Mouse (Mus musculus) layer of hippocampus, adult 2 months (tissue): ENCODE data around the gene Prdm16. TPM values are rescaled to one million over a fixed set of nuclear protein-coding genes. Genes with fewer than 3 reads are reported as not detected.

Experiments used
- DNase-seq, 2 experiments: peaks; one replicate each; pipeline ENCODE4 v3.0.0; 2022; ENCODE audit warnings: low spot score in 2 of 2
- H3K27ac ChIP-seq: fragments of 200-600 bp; 2 replicates; pipeline ENCODE4 v1.8.1; 2022
- H3K4me3 ChIP-seq: fragments of 200-600 bp; 2 replicates; pipeline ENCODE4 v1.8.1; 2022; ENCODE audit warnings: mild to moderate bottlenecking
- CTCF ChIP-seq: fragments of 200-600 bp; conservative IDR thresholded peaks from 2 replicates; pipeline ENCODE4 v1.8.1; 2022; ENCODE audit warnings: antibody characterized with exemption, mild to moderate bottlenecking, moderate library complexity
- total RNA-seq, 2 experiments: library from RNA; stranded (reverse); gene quantifications; 2 replicates each; pipeline ENCODE4 v1.2.3; 2021

Gene Prdm16
- total RNA-seq, 2 experiments from 2014 or later, result 10.8 to 11.5 TPM

GRCm38 (mm10) chr4:154371542-154372247 lies 265.0 kb downstream of the Prdm16 start:
- Histone ChIP-seq H3K27ac (no peak overlapping the region), H3K4me3 (no peak overlapping the region)
- no peak for DNase-seq
- no peak for TF ChIP-seq CTCF

GRCm38 (mm10) chr4:154370841-154371240 lies 265.8 kb downstream of the Prdm16 start:
- H3K4me3 ChIP-seq, result no peak overlapping the region
- H3K27ac ChIP-seq, result peak overlapping the region; percentile 29; the same call in 1 of the 2 replicates
- DNase-seq, result no peak
- TF ChIP-seq CTCF, result no peak

- DNase-seq, result no peak
- H3K4me3 ChIP-seq, result no peak overlapping the region
- no peak overlapping the region for H3K27ac ChIP-seq
- no peak for TF ChIP-seq CTCF
Measured at GRCm38 (mm10) chr4:154369089-154369488, 267.6 kb downstream of the Prdm16 start.

- DNase-seq, result no peak
- Histone ChIP-seq H3K4me3 (no peak overlapping the region), H3K27ac (no peak overlapping the region)
- TF ChIP-seq CTCF, result peak; percentile 38; the same call in 1 of the 2 replicates
Measured at GRCm38 (mm10) chr4:154366836-154367235, 269.8 kb downstream of the Prdm16 start.

GRCm38 (mm10) chr4:154364752-154365151 lies 271.9 kb downstream of the Prdm16 start:
- no peak for TF ChIP-seq CTCF
- no peak overlapping the region for H3K4me3 ChIP-seq
- no peak for DNase-seq

GRCm38 (mm10) chr4:154360850-154361249 lies 275.8 kb downstream of the Prdm16 start:
- H3K27ac ChIP-seq, result no peak overlapping the region
- no peak overlapping the region for H3K4me3 ChIP-seq
- no peak for TF ChIP-seq CTCF
- DNase-seq, result no peak

More at GRCm38 (mm10) chr4:154364752-154365151, 271.9 kb downstream of the Prdm16 start:
- H3K27ac ChIP-seq, result no peak overlapping the region

GRCm38 (mm10) chr4:154360441-154360840 lies 276.2 kb downstream of the Prdm16 start:
- no peak for TF ChIP-seq CTCF
- no peak overlapping the region for H3K4me3 ChIP-seq
- no peak for DNase-seq
- no peak overlapping the region for H3K27ac ChIP-seq

GRCm38 (mm10) chr4:154359762-154360300 lies 276.8 kb downstream of the Prdm16 start:
- TF ChIP-seq CTCF, result no peak
- H3K4me3 ChIP-seq, result no peak overlapping the region
- DNase-seq, result no peak
- 0 out of 2 replicates have a peak overlapping the region, but pooled peaks have one; percentile 28 for H3K27ac ChIP-seq

- H3K27ac ChIP-seq, result no peak overlapping the region; the same call in 1 of the 2 replicates
- DNase-seq, result no peak
- TF ChIP-seq CTCF, result no peak
- H3K4me3 ChIP-seq, result no peak overlapping the region
Measured at GRCm38 (mm10) chr4:154358816-154359215, 277.9 kb downstream of the Prdm16 start.

GRCm38 (mm10) chr4:154358370-154358769 lies 278.3 kb downstream of the Prdm16 start:
- TF ChIP-seq CTCF, result no peak
- no peak for DNase-seq
- Histone ChIP-seq H3K27ac (peak overlapping the region; percentile 28; the same call in 1 of the 2 replicates), H3K4me3 (no peak overlapping the region)

- H3K27ac ChIP-seq, result no peak overlapping the region
- no peak for DNase-seq
- H3K4me3 ChIP-seq, result no peak overlapping the region
- TF ChIP-seq CTCF, result peak; percentile 62
Measured at GRCm38 (mm10) chr4:154355408-154355807, 281.3 kb downstream of the Prdm16 start.

GRCm38 (mm10) chr4:154352246-154352645 lies 284.4 kb downstream of the Prdm16 start:
- no peak for TF ChIP-seq CTCF
- DNase-seq, result no peak
- no peak overlapping the region for H3K27ac ChIP-seq
- no peak overlapping the region for H3K4me3 ChIP-seq

- no peak for TF ChIP-seq CTCF
- Histone ChIP-seq H3K4me3 (no peak overlapping the region), H3K27ac (peak overlapping the region; percentile 23; the same call in 1 of the 2 replicates)
- DNase-seq, result no peak
Measured at GRCm38 (mm10) chr4:154348197-154348786, 288.4 kb downstream of the Prdm16 start.
